Mouse (Mus musculus) cortical plate, adult 2 months (tissue): ENCODE measurements at regions not wholly inside any gene's neighbourhood (a gene's known extent, or its start where the extent isn't known, plus 50 kb on each side); places are given as distances from the start of the nearest gene placed in this dataset.

Experiments used
- CTCF ChIP-seq: fragments of 200-500 bp; IDR thresholded peaks from 2 replicates; pipeline ENCODE4 v1.5.1; 2011; ENCODE audit warnings: mild to moderate bottlenecking, control low read depth, low read length; ENCODE audit not compliant: insufficient read depth; ENCODE audit errors: extremely low read depth
- POLR2A ChIP-seq: fragments of 200-500 bp; IDR thresholded peaks from 2 replicates; pipeline ENCODE4 v1.6.1; 2011; ENCODE audit warnings: mild to moderate bottlenecking, low read length, control low read depth; ENCODE audit not compliant: insufficient read depth; ENCODE audit errors: extremely low read depth

GRCm38 (mm10) chr4:32177933-32178639 is 60.5 kb upstream of the Bach2 start:
- TF ChIP-seq CTCF (no peak), POLR2A (no peak)
